Mouse (Mus musculus): ENCODE data around the gene Stk11ip. TPM values are rescaled to one million over a fixed set of nuclear protein-coding genes. Genes with fewer than 3 reads are reported as not detected.

The Stk11ip gene
- polyA plus RNA-seq, 1 experiment from 2014 or later = 22.4 TPM

- ATAC-seq = no peak
- H3K4me2 ChIP-seq (ENCODE audit: low read length) = no peak overlapping the region
- no peaks in the 10 kb centered on the region for H3K27me3 ChIP-seq (replicated peaks; ENCODE audit: control insufficient read depth, insufficient read depth, low read length)
- no peak overlapping the region for H3K4me3 ChIP-seq (replicated peaks; ENCODE audit: low read length)
- 97% methylated on average over 9 of the region's 9 CpGs for WGBS
- H3K36me3 ChIP-seq (ENCODE audit: control insufficient read depth, insufficient read depth) = peaks cover 23% of the 10 kb centered on the region
- H3K9ac ChIP-seq (replicated peaks; ENCODE audit: low read depth, low read length) = no peak overlapping the region
- H3K27ac ChIP-seq (ENCODE audit: low read length) = no peak overlapping the region
- peaks cover 18% of the 10 kb centered on the region for H3K4me1 ChIP-seq (replicated peaks; ENCODE audit: control insufficient read depth, insufficient read depth, low read length)
- no peaks in the 10 kb centered on the region for H3K9me3 ChIP-seq (ENCODE audit: control insufficient read depth, low read length)
These were observed 19.4 kb upstream of the Stk11ip start for GRCm38 (mm10) chr1:75501905-75502304.

DNA sequence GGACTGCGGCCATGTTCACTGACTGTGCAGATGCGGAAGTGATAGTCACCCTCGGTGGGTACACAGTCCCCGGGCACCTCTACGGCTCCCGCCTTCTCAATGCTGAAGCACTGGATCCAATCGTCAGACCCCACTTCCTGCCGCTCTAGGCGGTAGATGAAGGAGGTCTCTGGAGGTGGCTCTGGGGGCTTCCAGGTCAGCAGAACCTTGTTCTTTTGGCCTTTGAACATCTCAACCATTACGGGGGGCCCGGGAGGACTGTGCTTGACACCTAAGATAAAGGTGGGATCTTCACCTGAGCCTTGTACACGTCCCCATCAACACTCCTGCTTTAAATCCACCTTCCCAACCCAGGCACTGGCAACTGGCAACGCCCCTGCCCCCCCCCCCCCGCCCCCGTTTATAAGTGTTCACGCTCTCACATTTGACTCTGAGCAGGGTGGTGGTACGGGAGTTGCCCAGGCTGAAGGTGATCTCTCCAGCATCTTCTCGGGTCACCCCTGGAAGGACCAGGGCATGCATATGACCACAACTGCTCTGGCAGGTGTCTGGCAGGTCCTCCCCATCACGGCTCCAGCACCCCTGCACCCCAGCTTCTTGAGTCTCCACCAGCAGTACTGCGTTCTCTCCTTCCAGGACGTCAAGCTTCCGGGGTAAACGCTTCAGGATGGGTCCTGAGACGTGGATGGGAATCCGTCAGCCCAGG is 18.2 kb upstream of the Stk11ip start:
- no peak overlapping the region for H3K4me2 ChIP-seq (ENCODE audit: low read length)
- H3K36me3 ChIP-seq (ENCODE audit: control insufficient read depth, insufficient read depth) = peaks cover 23% of the 10 kb centered on the region

GRCm38 (mm10) chr1:75503651-75503980 is 17.7 kb upstream of the Stk11ip start:
- H3K9me3 ChIP-seq (ENCODE audit: control insufficient read depth, low read length) = no peaks in the 10 kb centered on the region
- no peaks in the 10 kb centered on the region for H3K27me3 ChIP-seq (replicated peaks; ENCODE audit: control insufficient read depth, insufficient read depth, low read length)
- ATAC-seq = no peak
- peaks cover 25% of the 10 kb centered on the region for H3K4me1 ChIP-seq (replicated peaks; ENCODE audit: control insufficient read depth, insufficient read depth, low read length)
- H3K4me2 ChIP-seq (ENCODE audit: low read length) = no peak overlapping the region
- 78% methylated on average over 23 of the region's 23 CpGs for WGBS
- peaks cover 23% of the 10 kb centered on the region for H3K36me3 ChIP-seq (ENCODE audit: control insufficient read depth, insufficient read depth)
- no peak overlapping the region for H3K4me3 ChIP-seq (replicated peaks; ENCODE audit: low read length)
- H3K27ac ChIP-seq (ENCODE audit: low read length) = no peak overlapping the region
- H3K9ac ChIP-seq (replicated peaks; ENCODE audit: low read depth, low read length) = no peak overlapping the region

More for the DNA sequence above, 18.2 kb upstream of the Stk11ip start:
- no peak for ATAC-seq
- Histone ChIP-seq H3K4me1 (replicated peaks; ENCODE audit: control insufficient read depth, insufficient read depth, low read length) (peaks cover 25% of the 10 kb centered on the region), H3K27me3 (replicated peaks; ENCODE audit: control insufficient read depth, insufficient read depth, low read length) (no peaks in the 10 kb centered on the region), H3K27ac (ENCODE audit: low read length) (no peak overlapping the region), H3K9ac (replicated peaks; ENCODE audit: low read depth, low read length) (no peak overlapping the region), H3K9me3 (ENCODE audit: control insufficient read depth, low read length) (no peaks in the 10 kb centered on the region), H3K4me3 (replicated peaks; ENCODE audit: low read length) (no peak overlapping the region)
- 91% methylated on average over 23 of the region's 25 CpGs for WGBS

GRCm38 (mm10) chr1:75504256-75505045 is 16.9 kb upstream of the Stk11ip start:
- Histone ChIP-seq H3K4me2 (ENCODE audit: low read length) (peak overlapping the region; percentile 92), H3K4me3 (replicated peaks; ENCODE audit: low read length) (peak overlapping the region; percentile 88), H3K36me3 (ENCODE audit: control insufficient read depth, insufficient read depth) (peaks cover 23% of the 10 kb centered on the region), H3K27me3 (replicated peaks; ENCODE audit: control insufficient read depth, insufficient read depth, low read length) (no peaks in the 10 kb centered on the region), H3K27ac (ENCODE audit: low read length) (no peak overlapping the region; the same call in 1 of the 2 replicates), H3K9me3 (ENCODE audit: control insufficient read depth, low read length) (no peaks in the 10 kb centered on the region), H3K9ac (replicated peaks; ENCODE audit: low read depth, low read length) (peak overlapping the region; percentile 87), H3K4me1 (replicated peaks; ENCODE audit: control insufficient read depth, insufficient read depth, low read length) (peaks cover 25% of the 10 kb centered on the region)
- 64% methylated on average over 9 of the region's 9 CpGs for WGBS
- ATAC-seq = no peak

DNA sequence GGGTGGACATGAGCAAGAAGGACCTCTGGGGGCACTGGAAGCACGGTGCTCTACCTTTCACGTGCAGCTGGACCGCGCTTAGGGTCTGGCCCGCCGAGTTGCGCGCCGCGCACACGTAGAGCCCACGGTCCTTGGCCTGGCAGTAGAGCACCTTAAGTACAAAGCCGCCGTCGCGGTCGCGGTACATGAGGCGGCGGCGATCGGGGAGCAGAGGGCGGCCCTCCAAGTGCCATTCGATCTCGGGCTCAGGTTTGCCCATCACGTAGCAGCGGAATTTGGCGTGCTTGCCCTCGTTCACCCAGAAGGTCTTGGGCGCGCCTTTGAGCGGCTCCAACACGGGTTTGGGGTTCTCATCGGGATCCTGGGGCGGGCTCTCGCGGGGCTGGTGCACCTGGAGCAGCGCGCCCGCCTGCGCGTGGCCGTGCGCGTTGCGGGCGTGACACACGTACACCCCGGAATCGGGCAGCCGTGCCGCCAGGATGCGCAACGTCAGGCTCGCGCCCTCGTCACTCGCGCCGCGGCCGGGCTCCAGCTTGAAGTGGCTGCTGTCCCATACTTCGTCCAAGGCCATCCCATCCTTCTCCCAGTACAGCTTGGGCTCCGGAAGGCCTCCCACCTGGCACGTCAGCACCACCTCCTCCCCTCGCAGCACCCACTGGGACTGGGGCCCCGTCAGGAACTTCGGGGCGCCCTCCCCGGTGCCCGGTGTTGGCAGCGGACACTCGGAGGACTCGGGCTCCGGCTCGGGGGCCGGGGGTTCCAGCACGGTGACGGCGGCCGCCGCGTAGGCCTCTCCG is 16.0 kb upstream of the Stk11ip start:
- ATAC-seq = peak; percentile 82
- no peaks in the 10 kb centered on the region for H3K9me3 ChIP-seq (ENCODE audit: control insufficient read depth, low read length)
- under 1% methylated on average over 83 of the region's 84 CpGs for WGBS

GRCm38 (mm10) chr1:75505956-75506831 is 15.1 kb upstream of the Stk11ip start, which contains the start of gene Obsl1:
TSS of gene Obsl1 (minus strand) at chr1:75506452.
- peak; percentile 67 for ATAC-seq
- under 1% methylated on average over 55 of the region's 65 CpGs for WGBS
- no peaks in the 10 kb centered on the region for H3K9me3 ChIP-seq (ENCODE audit: control insufficient read depth, low read length)
- H3K4me3 ChIP-seq (replicated peaks; ENCODE audit: low read length) = peak within 1 kb of the TSS; percentile 88
- peaks cover 25% of the 10 kb centered on the region for H3K4me1 ChIP-seq (replicated peaks; ENCODE audit: control insufficient read depth, insufficient read depth, low read length)
- peaks cover 9% of the 10 kb centered on the region for H3K36me3 ChIP-seq (ENCODE audit: control insufficient read depth, insufficient read depth)
- H3K27me3 ChIP-seq (replicated peaks; ENCODE audit: control insufficient read depth, insufficient read depth, low read length) = no peaks in the 10 kb centered on the region
- H3K27ac ChIP-seq (ENCODE audit: low read length) = peak within 1 kb of the TSS; percentile 81
- peak within 1 kb of the TSS; percentile 92 for H3K4me2 ChIP-seq (ENCODE audit: low read length)
- H3K9ac ChIP-seq (replicated peaks; ENCODE audit: low read depth, low read length) = peak within 1 kb of the TSS; percentile 87

More for the DNA sequence above, 16.0 kb upstream of the Stk11ip start:
- H3K4me2 ChIP-seq (ENCODE audit: low read length) = peak overlapping the region; percentile 92
- H3K27ac ChIP-seq (ENCODE audit: low read length) = peak overlapping the region; percentile 81
- H3K27me3 ChIP-seq (replicated peaks; ENCODE audit: control insufficient read depth, insufficient read depth, low read length) = no peaks in the 10 kb centered on the region
- H3K4me1 ChIP-seq (replicated peaks; ENCODE audit: control insufficient read depth, insufficient read depth, low read length) = peaks cover 25% of the 10 kb centered on the region
- peaks cover 16% of the 10 kb centered on the region for H3K36me3 ChIP-seq (ENCODE audit: control insufficient read depth, insufficient read depth)
- H3K4me3 ChIP-seq (replicated peaks; ENCODE audit: low read length) = peak overlapping the region; percentile 88
- H3K9ac ChIP-seq (replicated peaks; ENCODE audit: low read depth, low read length) = peak overlapping the region; percentile 87

DNA sequence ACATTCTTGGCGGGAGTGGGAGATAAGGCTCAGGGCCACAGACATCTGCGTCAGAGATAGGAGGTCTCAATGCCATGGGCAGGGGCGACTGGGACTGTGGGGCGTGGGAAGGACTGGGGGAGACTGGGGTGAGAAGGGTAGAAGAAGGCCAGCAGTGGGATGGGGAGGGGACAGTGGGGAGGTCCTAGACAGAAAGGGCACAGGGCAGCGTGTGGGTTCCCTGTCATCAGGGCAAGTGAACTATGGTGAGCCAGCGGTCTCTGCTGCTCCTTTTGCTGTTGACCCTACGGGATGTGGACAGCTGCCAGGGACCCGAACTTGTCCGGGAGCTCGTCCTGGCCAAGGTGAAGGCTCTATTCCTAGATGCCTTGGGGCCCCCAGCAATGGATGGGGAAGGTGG is 14.3 kb upstream of the Stk11ip start, which contains the start of gene Inha:
Gene Inha (plus strand): TSS at position 72 of the 400 bp plus-strand sequence.
- Histone ChIP-seq H3K4me1 (replicated peaks; ENCODE audit: control insufficient read depth, insufficient read depth, low read length) (peaks cover 25% of the 10 kb centered on the region), H3K27ac (ENCODE audit: low read length) (peak within 1 kb of the TSS; percentile 81), H3K36me3 (ENCODE audit: control insufficient read depth, insufficient read depth) (0 out of 2 replicates have a peak, but pooled peaks cover 2% of the 10 kb centered on the region), H3K9me3 (ENCODE audit: control insufficient read depth, low read length) (no peaks in the 10 kb centered on the region), H3K9ac (replicated peaks; ENCODE audit: low read depth, low read length) (peak within 1 kb of the TSS; percentile 87), H3K4me2 (ENCODE audit: low read length) (peak within 1 kb of the TSS; percentile 92), H3K4me3 (replicated peaks; ENCODE audit: low read length) (peak within 1 kb of the TSS; percentile 88), H3K27me3 (replicated peaks; ENCODE audit: control insufficient read depth, insufficient read depth, low read length) (no peaks in the 10 kb centered on the region)
- WGBS = 75% methylated on average over 10 of the region's 10 CpGs
- no peak for ATAC-seq

GRCm38 (mm10) chr1:75509586-75509985 is 11.7 kb upstream of the Stk11ip start:
- no peak overlapping the region for H3K4me2 ChIP-seq (ENCODE audit: low read length)
- ATAC-seq = no peak
- no peak overlapping the region for H3K9ac ChIP-seq (replicated peaks; ENCODE audit: low read depth, low read length)
- no peak overlapping the region for H3K4me3 ChIP-seq (replicated peaks; ENCODE audit: low read length)
- H3K4me1 ChIP-seq (replicated peaks; ENCODE audit: control insufficient read depth, insufficient read depth, low read length) = peaks cover 17% of the 10 kb centered on the region
- no peaks in the 10 kb centered on the region for H3K9me3 ChIP-seq (ENCODE audit: control insufficient read depth, low read length)
- no peaks in the 10 kb centered on the region for H3K27me3 ChIP-seq (replicated peaks; ENCODE audit: control insufficient read depth, insufficient read depth, low read length)
- no peaks in the 10 kb centered on the region for H3K36me3 ChIP-seq (ENCODE audit: control insufficient read depth, insufficient read depth)
- WGBS = 49% methylated on average over 20 of the region's 20 CpGs
- no peak overlapping the region for H3K27ac ChIP-seq (ENCODE audit: low read length)
